Mouse (Mus musculus) embryonic fibroblast, embryonic 13.5 days (primary cell): ENCODE results near the gene Fbxw10. TPM values are rescaled to one million over a fixed set of nuclear protein-coding genes. Genes with fewer than 3 reads are reported as not detected.
A peak's percentile ranks its signal among the peaks of the same experiment; 100 is the strongest.

ENCODE experiments used
- H3K27ac ChIP-seq: 2 replicates; pipeline ENCODE4 v1.5.1; 2012; ENCODE audit warnings: low read length, control low read depth, inconsistent platforms; ENCODE audit not compliant: insufficient read depth
- H3K4me1 ChIP-seq: 2 replicates; pipeline ENCODE4 v1.6.1; 2011; ENCODE audit warnings: low read length; ENCODE audit not compliant: control insufficient read depth, insufficient read depth
- H3K4me3 ChIP-seq: 2 replicates; pipeline ENCODE4 v1.5.1; 2011; ENCODE audit warnings: mild to moderate bottlenecking, control low read depth, low read length; ENCODE audit not compliant: insufficient read depth
- CTCF ChIP-seq: IDR thresholded peaks from 2 replicates; pipeline ENCODE4 v1.5.1; 2011; ENCODE audit warnings: mild to moderate bottlenecking, control low read depth, low read length, moderate library complexity, borderline replicate concordance; ENCODE audit not compliant: insufficient read depth
- POLR2A ChIP-seq: IDR thresholded peaks from 2 replicates; pipeline ENCODE4 v1.6.1; 2011; ENCODE audit warnings: low read depth, mild to moderate bottlenecking, control low read depth, low read length, moderate library complexity
- polyA plus RNA-seq: library from polyadenylated mRNA; stranded (reverse); fragments of >200 nt; gene quantifications from 2 replicates; pipeline ENCODE4 v1.2.4, GENCODE M21; 2011; ENCODE audit warnings: low read depth; ENCODE audit not compliant: missing spikeins, insufficient read length

Fbxw10 gene
- polyA plus RNA-seq, 1 experiment, result 1.3 TPM

GRCm38 (mm10) chr11:62819059-62819686, 27.7 kb upstream of the Fbxw10 start:
- Histone ChIP-seq H3K4me3 (no peak overlapping the region), H3K27ac (peak overlapping the region; percentile 55), H3K4me1 (peaks cover 5% of the 10 kb centered on the region)
- TF ChIP-seq POLR2A, result no peak

- H3K4me3 ChIP-seq, result peak within 1 kb of the TSS; percentile 79
- H3K27ac ChIP-seq, result peak within 1 kb of the TSS; percentile 81
- TF ChIP-seq CTCF (no peak), POLR2A (peak; percentile 71)
- H3K4me1 ChIP-seq, result peaks cover 5% of the 10 kb centered on the region
Measured at GRCm38 (mm10) chr11:62820059-62820541, 26.8 kb upstream of the Fbxw10 start, which contains the start of gene Trim16. Gene Trim16 (plus strand): TSS chr11:62820231.

GRCm38 (mm10) chr11:62820661-62821437, 26.0 kb upstream of the Fbxw10 start:
- H3K27ac ChIP-seq, result peak overlapping the region; percentile 81
- peaks cover 5% of the 10 kb centered on the region for H3K4me1 ChIP-seq
- H3K4me3 ChIP-seq, result peak overlapping the region; percentile 79
- no peak for TF ChIP-seq CTCF
- TF ChIP-seq POLR2A, result peak; percentile 45

GRCm38 (mm10) chr11:62821893-62822292, 25.0 kb upstream of the Fbxw10 start:
- no peak for TF ChIP-seq POLR2A
- TF ChIP-seq CTCF, result no peak
- H3K4me1 ChIP-seq, result peaks cover 7% of the 10 kb centered on the region
- peak overlapping the region; percentile 53 for H3K4me3 ChIP-seq
- peak overlapping the region; percentile 7 for H3K27ac ChIP-seq

GRCm38 (mm10) chr11:62824211-62824610, 22.7 kb upstream of the Fbxw10 start:
- peaks cover 6% of the 10 kb centered on the region for H3K4me1 ChIP-seq
- TF ChIP-seq CTCF (no peak), POLR2A (no peak)
- H3K27ac ChIP-seq, result no peak overlapping the region
- H3K4me3 ChIP-seq, result no peak overlapping the region

- TF ChIP-seq CTCF, result no peak
- TF ChIP-seq POLR2A, result no peak
- Histone ChIP-seq H3K4me1 (0 out of 2 replicates have a peak, but pooled peaks cover 2% of the 10 kb centered on the region), H3K4me3 (no peak overlapping the region), H3K27ac (no peak overlapping the region)
Measured at GRCm38 (mm10) chr11:62825222-62826105, 21.4 kb upstream of the Fbxw10 start.

DNA sequence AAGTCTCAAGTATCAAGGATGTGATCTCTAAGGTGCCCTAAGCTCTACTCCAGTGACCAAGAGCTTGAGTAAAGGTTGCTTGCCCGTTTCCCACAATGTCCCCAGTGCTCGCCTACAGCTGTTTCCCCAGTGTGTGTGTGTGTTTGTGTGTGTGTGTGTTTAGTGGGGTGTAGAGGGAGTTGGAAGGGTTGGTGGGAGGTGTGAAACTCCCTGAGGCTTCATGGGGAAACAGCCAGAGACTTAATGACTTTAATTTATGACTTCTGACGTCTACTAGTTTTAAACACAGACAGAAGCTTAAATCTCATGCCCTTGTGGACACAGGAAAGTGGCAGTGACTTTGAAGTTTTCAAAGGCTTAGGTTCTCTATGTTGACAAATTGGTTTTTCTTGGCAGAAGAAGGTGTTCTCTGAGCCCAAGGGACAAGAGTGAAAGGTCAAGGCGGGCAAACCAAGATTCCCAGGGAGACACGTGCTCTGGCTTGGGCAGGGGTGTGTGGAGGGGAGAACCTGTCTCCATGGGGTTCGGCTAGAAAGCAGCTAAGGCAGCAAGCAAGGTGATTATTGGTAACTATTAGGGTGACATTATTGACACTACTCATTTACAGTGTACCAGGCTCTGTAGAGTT, 20.6 kb upstream of the Fbxw10 start:
- Histone ChIP-seq H3K27ac (no peak overlapping the region), H3K4me3 (no peak overlapping the region), H3K4me1 (0 out of 2 replicates have a peak, but pooled peaks cover 2% of the 10 kb centered on the region)
- no peak for TF ChIP-seq POLR2A
- TF ChIP-seq CTCF, result no peak

DNA sequence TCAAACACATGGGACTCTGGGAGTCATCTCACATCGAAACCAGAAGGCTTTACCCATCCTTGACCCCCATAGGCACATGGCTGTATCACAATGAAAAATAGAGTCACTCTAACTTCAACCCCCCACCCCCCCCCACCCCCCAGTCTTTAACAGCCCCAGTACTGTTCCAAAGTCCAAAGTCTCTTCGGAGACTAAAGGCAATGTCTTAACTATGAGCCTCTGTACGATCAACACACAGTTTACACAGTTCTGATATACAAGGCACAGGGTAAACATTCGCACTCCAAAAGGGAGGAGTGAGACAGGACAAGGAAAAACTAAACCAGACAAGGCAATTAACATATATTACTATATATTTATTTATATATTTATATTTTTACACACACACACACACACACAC, 19.7 kb upstream of the Fbxw10 start:
- Histone ChIP-seq H3K27ac (no peak overlapping the region), H3K4me3 (no peak overlapping the region), H3K4me1 (peaks cover 7% of the 10 kb centered on the region)
- TF ChIP-seq POLR2A, result no peak
- TF ChIP-seq CTCF, result no peak

DNA sequence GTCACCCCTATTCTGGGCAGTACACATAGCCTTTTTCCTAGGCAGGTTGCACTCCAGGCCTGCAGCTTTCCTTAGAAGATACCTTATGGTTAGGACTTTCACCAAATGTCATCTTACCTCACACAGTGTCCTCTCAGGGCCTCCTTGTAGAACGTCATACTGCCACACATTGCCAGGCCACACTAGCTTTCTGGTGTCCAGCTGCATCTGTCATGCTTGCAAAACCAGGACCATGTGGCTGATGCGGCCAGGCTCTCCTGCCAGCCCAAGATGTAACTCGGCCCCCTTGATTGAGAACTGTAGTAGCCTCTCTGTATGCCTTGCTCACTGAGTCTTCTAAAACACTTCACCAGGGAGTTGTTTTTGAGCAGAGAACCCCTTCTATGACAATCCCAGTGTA, 19.0 kb upstream of the Fbxw10 start:
- no peak for TF ChIP-seq CTCF
- no peak for TF ChIP-seq POLR2A
- peaks cover 9% of the 10 kb centered on the region for H3K4me1 ChIP-seq
- no peak overlapping the region for H3K27ac ChIP-seq
- H3K4me3 ChIP-seq, result no peak overlapping the region
